Mouse (Mus musculus) gastrocnemius, postnatal 36 days (tissue): ENCODE data around the gene Hdac5. TPM values are rescaled to one million over a fixed set of nuclear protein-coding genes. Genes with fewer than 3 reads are reported as not detected.

Experiments
- DNase-seq, 2 experiments: peaks; one replicate each; pipeline ENCODE4 v3.0.0; 2022
- intact Hi-C: fragments of 180-260 bp; cut with DNase I; formaldehyde crosslinking; loops from one replicate; pipeline ENCODE4 v1.15.1; 2025
- microRNA-seq, 2 experiments: library from miRNA; unstranded; fragments of <30 nt; microRNA quantifications; one replicate each; pipeline ENCODE4 v1.2.0; 2021
- total RNA-seq, 2 experiments: library from RNA; stranded (reverse); gene quantifications; 2 replicates each; pipeline ENCODE4 v1.2.3; 2021

The Hdac5 gene
- total RNA-seq, 2 experiments from 2014 or later: 62.2 to 78.7 TPM

DNA sequence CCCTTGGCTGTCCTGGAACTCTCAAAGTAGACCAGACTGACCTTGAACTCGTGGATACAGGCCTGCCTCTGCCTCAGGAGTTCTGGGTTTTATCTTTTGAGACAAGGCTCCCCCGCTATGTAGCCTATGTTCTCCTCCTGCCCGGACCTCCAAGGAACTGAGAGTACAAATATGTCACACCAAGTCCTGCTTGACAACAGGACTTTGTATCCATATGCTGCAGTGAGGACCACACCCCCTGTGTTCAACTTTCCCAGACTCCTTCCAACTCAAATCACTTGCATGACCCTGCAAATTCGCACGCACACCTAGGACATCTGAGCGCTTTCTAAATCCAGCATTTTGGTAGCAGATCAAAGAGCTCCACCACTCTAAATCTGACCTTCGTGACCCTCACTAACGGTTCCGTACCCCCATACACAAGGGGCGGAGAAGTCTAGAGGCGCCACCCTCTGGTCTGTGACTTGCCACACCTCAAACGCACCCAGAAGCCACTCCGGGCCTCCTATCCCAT lies 85.0 kb downstream of the Hdac5 start:
- no peak for DNase-seq
- intact Hi-C loops: no loop called here

Small RNAs within 50 kb of the gene (microRNA-seq; reads per million reads assigned to microRNA genes)
- gene Mir8101: 0.74 to 1.1 reads per million in 2 experiments

Other genes with a start within 250 kb of the Hdac5 start
- not detected for gene Cfap97d1, start 245.9 kb downstream of the Hdac5 start, total RNA-seq
- gene Dusp3, start 243.2 kb downstream of the Hdac5 start, total RNA-seq: 100 to 1,000 TPM; 126 to 167 TPM
- 10 to 100 TPM; 26.4 to 33.6 TPM for gene Mpp3, start 201.7 kb downstream of the Hdac5 start, total RNA-seq
- 10 to 100 TPM; 17.6 to 18.2 TPM for gene Cd300lg, start 188.7 kb downstream of the Hdac5 start, total RNA-seq
- 1 to 10 TPM in 1 of 2 experiments, under 1 TPM in 1; 0.91 to 1.8 TPM for gene Mpp2, start 141.7 kb downstream of the Hdac5 start, total RNA-seq
- gene Ppy, start 128.8 kb downstream of the Hdac5 start, total RNA-seq: not detected
- not detected for gene Pyy, start 122.3 kb downstream of the Hdac5 start, total RNA-seq
- gene Nags, start 84.7 kb downstream of the Hdac5 start, total RNA-seq: not detected
- 10 to 100 TPM; 10.1 to 11.4 TPM for gene Tmem101, start 73.8 kb downstream of the Hdac5 start, total RNA-seq
- 10 to 100 TPM; 86.6 to 89.2 TPM for gene Lsm12, start 44.9 kb downstream of the Hdac5 start, total RNA-seq
- 10 to 100 TPM; 45.6 TPM for gene G6pc3, start 40.5 kb downstream of the Hdac5 start, total RNA-seq
- gene BC030867, start 18.7 kb upstream of the Hdac5 start, total RNA-seq: not detected
- 10 to 100 TPM; 76.7 to 88.7 TPM for gene Asb16, start 38.6 kb upstream of the Hdac5 start, total RNA-seq
- gene Tmub2, start 54.8 kb upstream of the Hdac5 start, total RNA-seq: 10 to 100 TPM; 12.7 to 13.5 TPM
- 10 to 100 TPM; 11.4 to 11.9 TPM for gene Atxn7l3, start 66.5 kb upstream of the Hdac5 start, total RNA-seq
- gene Ubtf, start 89.6 kb upstream of the Hdac5 start, total RNA-seq: 10 to 100 TPM; 29.1 to 37.7 TPM
- under 1 TPM in 1 of 2 experiments, not detected in 1; 0.31 TPM for gene Slc4a1, start 136.0 kb upstream of the Hdac5 start, total RNA-seq
- not detected for gene Rundc3a, start 163.2 kb upstream of the Hdac5 start, total RNA-seq
- gene Slc25a39, start 177.8 kb upstream of the Hdac5 start, total RNA-seq: 10 to 100 TPM; 56.2 to 64.3 TPM
- gene Grn, start 200.1 kb upstream of the Hdac5 start, total RNA-seq: 10 to 100 TPM; 23.5 to 24.8 TPM
- gene Fam171a2, start 217.5 kb upstream of the Hdac5 start, total RNA-seq: 1 to 10 TPM; 1.4 to 1.6 TPM
- 1 to 10 TPM in 1 of 2 experiments, under 1 TPM in 1; 0.56 to 1.1 TPM for gene Itga2b, start 240.0 kb upstream of the Hdac5 start, total RNA-seq